Mouse (Mus musculus): ENCODE measurements around the gene Olfr702.

GRCm38 (mm10) chr7:106833793-106834192 lies at the start of gene Olfr702:
- TF ChIP-seq CTCF (IDR thresholded peaks at IDR 0.05; ENCODE audit: insufficient read depth, low read depth, low read length): no peak
- no peak for TF ChIP-seq POLR2A (IDR thresholded peaks at IDR 0.05; ENCODE audit: insufficient read depth, low read depth, low read length)

Measured in olfactory bulb, adult 2 months (tissue).